Mouse (Mus musculus) small intestine, adult 2 months (tissue): ENCODE data around the gene Selenov.

Experiments used
- CTCF ChIP-seq: fragments of 200-500 bp; IDR thresholded peaks from 2 replicates; pipeline ENCODE4 v1.5.1; 2012; ENCODE audit warnings: low read depth, mild to moderate bottlenecking, control low read depth, inconsistent platforms, low read length, moderate library complexity, mixed read lengths; ENCODE audit not compliant: insufficient replicate concordance, insufficient read length; ENCODE audit errors: extremely low read depth
- POLR2A ChIP-seq: fragments of 200-500 bp; IDR thresholded peaks from 2 replicates; pipeline ENCODE4 v1.6.1; 2012; ENCODE audit warnings: low read depth, mild to moderate bottlenecking, control low read depth, inconsistent platforms, low read length, moderate library complexity

DNA sequence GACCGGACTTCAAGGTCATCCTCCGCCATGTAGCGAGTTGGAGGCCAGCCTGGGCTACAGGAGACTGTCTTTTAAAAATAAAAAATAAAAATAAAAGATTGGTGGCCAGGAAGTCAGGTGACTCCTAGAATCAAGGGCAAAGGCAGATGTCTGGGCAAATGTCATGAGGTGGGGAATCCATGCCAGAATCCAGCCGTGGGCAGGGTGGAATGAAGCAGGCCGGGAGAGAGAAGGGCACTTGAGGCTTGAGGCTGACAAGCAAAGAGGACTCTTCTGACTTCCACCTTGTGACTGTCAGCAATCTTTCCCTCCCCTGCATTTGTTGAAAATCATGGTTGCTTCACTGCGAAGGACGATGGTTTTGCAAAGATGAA is 12.7 kb downstream of the Selenov start:
- TF ChIP-seq POLR2A (no peak), CTCF (no peak)
